Mouse (Mus musculus): ENCODE data around the gene Gm14434.
"Not testable (repeated sequence)": the region's sequence is repeated elsewhere in the genome, so short reads cannot be mapped to it uniquely, and the experiment has no call there.

Gene Gm14434

DNA sequence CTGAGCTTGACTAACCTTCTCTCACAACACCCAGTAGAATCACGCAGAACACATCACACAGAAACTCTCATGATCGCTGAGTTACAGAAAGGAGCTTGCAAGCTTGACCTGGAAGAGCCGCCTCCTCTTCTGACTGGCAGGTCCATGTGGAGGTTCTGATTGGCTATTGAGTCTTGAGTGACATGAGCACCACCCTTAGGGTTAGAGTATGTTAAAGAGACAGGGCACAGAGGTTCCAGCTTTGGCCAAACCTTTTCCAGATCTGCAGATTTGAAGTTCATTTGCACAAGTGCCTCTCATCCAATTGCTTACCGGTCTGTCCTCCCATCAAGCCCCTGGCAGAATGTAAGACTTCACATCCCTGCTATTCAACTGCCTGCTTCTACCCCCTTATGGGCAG is at the start of gene Gm14434:
Gene Gm14434, minus strand, starts transcription at position 101 of the 400 bp plus-strand sequence.
- CTCF ChIA-PET = not testable (repeated sequence)

DNA sequence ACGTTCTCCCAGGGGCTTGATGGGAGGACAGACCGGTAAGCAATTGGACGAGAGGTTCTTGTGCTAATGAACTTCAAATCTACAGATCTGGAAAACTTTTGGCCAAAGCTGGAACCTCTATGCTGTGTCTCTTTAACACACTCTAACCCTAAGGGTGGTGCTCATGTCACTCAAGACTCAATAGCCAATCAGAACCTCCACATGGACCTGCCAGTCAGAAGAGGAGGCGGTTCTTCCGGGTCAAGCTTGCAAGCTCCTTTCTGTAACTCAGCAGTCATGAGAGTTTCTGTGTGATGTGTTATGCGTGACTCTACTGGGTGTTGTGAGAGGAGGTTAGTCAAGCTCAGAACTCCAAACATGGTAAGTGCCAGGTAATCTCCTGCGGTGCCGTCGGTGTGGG is 34.2 kb upstream of the Gm14434 start, which contains the start of gene Zfp967:
Gene Zfp967, plus strand, starts transcription at position 301 of the 400 bp plus-strand sequence.
- CTCF ChIA-PET = not testable (repeated sequence)

- CTCF ChIA-PET = not testable (repeated sequence)
Observed at GRCm38 (mm10) chr2:176423294-176423693, 63.3 kb downstream of the Gm14434 start, which contains the start of gene Gm14435. Gene Gm14435 (plus strand): TSS chr2:176423594.
